Mouse (Mus musculus): ENCODE measurements around the gene Zc3h8. TPM values are rescaled to one million over a fixed set of nuclear protein-coding genes. Genes with fewer than 3 reads are reported as not detected.

Gene Zc3h8
- polyA plus RNA-seq, 1 experiment from 2014 or later, result 12.6 TPM

GRCm38 (mm10) chr2:128887866-128888550 is 55.9 kb downstream of the Zc3h8 start:
- ATAC-seq (ENCODE audit: low FRiP score), result no peak
- 70% methylated on average over 6 of the region's 6 CpGs for WGBS

GRCm38 (mm10) chr2:128885225-128885811 is 58.6 kb downstream of the Zc3h8 start:
- Histone ChIP-seq H3K9ac (replicated peaks) (no peak overlapping the region), H3K4me1 (no peaks in the 10 kb centered on the region), H3K36me3 (no peaks in the 10 kb centered on the region), H3K4me3 (replicated peaks) (no peak overlapping the region), H3K4me2 (no peak overlapping the region), H3K9me3 (replicated peaks) (no peaks in the 10 kb centered on the region), H3K27ac (replicated peaks) (0 out of 2 replicates have a peak overlapping the region, but pooled peaks have one; percentile 48), H3K27me3 (replicated peaks) (no peaks in the 10 kb centered on the region)
- ATAC-seq (ENCODE audit: low FRiP score), result peak; percentile 79
- WGBS, result 69% methylated on average over 8 of the region's 8 CpGs

More at GRCm38 (mm10) chr2:128887866-128888550, 55.9 kb downstream of the Zc3h8 start:
- no peak overlapping the region for H3K9ac ChIP-seq (replicated peaks)
- H3K4me1 ChIP-seq, result peaks cover 6% of the 10 kb centered on the region
- H3K27ac ChIP-seq (replicated peaks), result no peak overlapping the region
- no peaks in the 10 kb centered on the region for H3K27me3 ChIP-seq (replicated peaks)
- H3K4me3 ChIP-seq (replicated peaks), result no peak overlapping the region
- H3K36me3 ChIP-seq, result no peaks in the 10 kb centered on the region
- no peak overlapping the region for H3K4me2 ChIP-seq
- H3K9me3 ChIP-seq (replicated peaks), result no peaks in the 10 kb centered on the region

- 68% methylated on average over 4 of the region's 4 CpGs for WGBS
- Histone ChIP-seq H3K36me3 (no peaks in the 10 kb centered on the region), H3K4me3 (replicated peaks) (no peak overlapping the region), H3K4me2 (no peak overlapping the region), H3K27me3 (replicated peaks) (no peaks in the 10 kb centered on the region), H3K27ac (replicated peaks) (no peak overlapping the region), H3K4me1 (no peaks in the 10 kb centered on the region), H3K9me3 (replicated peaks) (no peaks in the 10 kb centered on the region), H3K9ac (replicated peaks) (no peak overlapping the region)
- no peak for ATAC-seq (ENCODE audit: low FRiP score)
These were observed 62.6 kb downstream of the Zc3h8 start for GRCm38 (mm10) chr2:128881236-128881635.

Small RNA genes within 50 kb of the gene (microRNA-seq; reads per million reads assigned to microRNA genes)
- not detected for gene Gm22859

Other genes with a start within 250 kb of the Zc3h8 start
- 2.2 and 3.1 TPM in 2 replicates for gene Mertk, start 245.1 kb downstream of the Zc3h8 start, polyA plus RNA-seq (2015; fragmentation: Nextera tagmentation; extraction: Ambion mirVana)
- 37.4 and 37.6 TPM in 2 replicates for gene Tmem87b, start 126.0 kb downstream of the Zc3h8 start, polyA plus RNA-seq (2015; fragmentation: Nextera tagmentation; extraction: Ambion mirVana)
- 3.4 and 4.2 TPM in 2 replicates for gene Fbln7, start 81.1 kb downstream of the Zc3h8 start, polyA plus RNA-seq (2015; fragmentation: Nextera tagmentation; extraction: Ambion mirVana)
- gene Zc3h6, start 23.3 kb upstream of the Zc3h8 start, polyA plus RNA-seq (2015; fragmentation: Nextera tagmentation; extraction: Ambion mirVana), result 2.7 and 3.7 TPM in 2 replicates
- 16.8 and 18.9 TPM in 2 replicates for gene Gm10762, start 23.6 kb upstream of the Zc3h8 start, polyA plus RNA-seq (2015; fragmentation: Nextera tagmentation; extraction: Ambion mirVana)
- gene Vinac1, start 104.1 kb upstream of the Zc3h8 start, polyA plus RNA-seq (2015; fragmentation: Nextera tagmentation; extraction: Ambion mirVana), result 0.68 and 0.86 TPM in 2 replicates
- gene Ttl, start 121.9 kb upstream of the Zc3h8 start, polyA plus RNA-seq (2015; fragmentation: Nextera tagmentation; extraction: Ambion mirVana), result 37.2 and 45.4 TPM in 2 replicates
- 14.5 and 20.4 TPM in 2 replicates for gene Polr1b, start 156.9 kb upstream of the Zc3h8 start, polyA plus RNA-seq (2015; fragmentation: Nextera tagmentation; extraction: Ambion mirVana)
- gene Chchd5, start 185.6 kb upstream of the Zc3h8 start, polyA plus RNA-seq (2015; fragmentation: Nextera tagmentation; extraction: Ambion mirVana), result 22.6 and 23.6 TPM in 2 replicates